Mouse (Mus musculus): ENCODE results near the gene Reep1. TPM values are rescaled to one million over a fixed set of nuclear protein-coding genes. Genes with fewer than 3 reads are reported as not detected.

Gene Reep1
- total RNA-seq, 2 experiments from 2014 or later, result 0.71 to 1.1 TPM

DNA sequence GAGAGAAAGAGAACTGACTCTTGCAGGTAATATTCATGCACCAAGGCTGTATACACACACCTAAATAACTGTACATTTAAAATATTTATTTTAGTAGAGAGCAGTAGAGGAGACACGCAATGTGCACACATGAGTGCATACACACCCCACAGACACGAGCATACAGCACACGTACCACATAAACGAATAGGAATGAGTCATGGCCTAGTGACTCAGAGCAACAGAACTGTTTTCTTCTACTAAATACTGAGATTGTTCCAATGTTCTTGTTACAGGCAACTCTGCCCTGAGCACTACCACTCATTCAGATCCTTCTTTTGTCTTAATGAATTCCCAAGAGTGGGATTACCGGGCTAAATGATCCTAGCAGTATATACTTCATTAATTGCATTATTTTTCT lies 70.7 kb downstream of the Reep1 start:
- ATAC-seq (replicated peaks; ENCODE audit: poor library complexity), result no peak

DNA sequence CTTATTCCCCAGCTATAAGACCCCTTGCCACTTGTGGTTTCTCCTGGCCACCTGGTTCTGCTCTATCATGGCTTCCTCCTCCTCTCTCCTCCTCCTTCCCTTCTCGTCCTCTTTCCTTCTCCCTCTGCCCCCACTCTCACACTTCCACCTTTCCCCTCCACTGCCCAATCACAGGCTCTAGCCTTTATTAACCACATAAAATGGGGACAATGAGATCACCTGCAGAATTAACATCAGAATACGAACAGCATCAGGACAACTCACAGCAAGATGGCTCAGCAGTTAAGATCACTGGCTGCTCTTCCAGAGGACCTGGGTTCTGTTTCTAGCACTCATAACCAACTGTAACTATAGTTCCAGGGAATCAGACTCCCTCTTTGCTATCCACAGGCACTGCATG lies 72.5 kb downstream of the Reep1 start:
- ATAC-seq (replicated peaks; ENCODE audit: poor library complexity), result no peak

DNA sequence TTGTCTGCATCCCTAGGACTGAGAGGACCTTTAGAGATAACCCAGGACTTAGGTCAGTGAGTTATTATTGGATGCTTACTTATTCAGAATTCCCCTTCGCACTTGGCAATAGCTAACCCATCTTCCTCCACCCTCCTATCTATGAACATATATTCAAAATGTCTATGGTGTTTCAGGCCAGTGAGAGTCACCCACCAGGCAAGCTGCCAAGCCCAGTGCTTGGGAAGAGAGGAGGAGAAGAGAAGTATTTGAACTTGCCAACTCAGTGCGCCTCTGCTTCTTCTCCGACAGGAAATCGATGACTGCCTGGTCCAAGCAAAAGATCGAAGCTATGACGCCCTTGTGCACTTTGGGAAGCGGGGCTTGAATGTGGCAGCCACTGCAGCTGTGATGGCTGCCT lies 73.1 kb downstream of the Reep1 start:
- no peak for ATAC-seq (replicated peaks; ENCODE audit: poor library complexity)

GRCm38 (mm10) chr6:71783165-71783564 lies 75.8 kb downstream of the Reep1 start:
- ATAC-seq (replicated peaks; ENCODE audit: poor library complexity), result no peak

GRCm38 (mm10) chr6:71788348-71788747 lies 81.0 kb downstream of the Reep1 start:
- no peak for ATAC-seq (replicated peaks; ENCODE audit: poor library complexity)

DNA sequence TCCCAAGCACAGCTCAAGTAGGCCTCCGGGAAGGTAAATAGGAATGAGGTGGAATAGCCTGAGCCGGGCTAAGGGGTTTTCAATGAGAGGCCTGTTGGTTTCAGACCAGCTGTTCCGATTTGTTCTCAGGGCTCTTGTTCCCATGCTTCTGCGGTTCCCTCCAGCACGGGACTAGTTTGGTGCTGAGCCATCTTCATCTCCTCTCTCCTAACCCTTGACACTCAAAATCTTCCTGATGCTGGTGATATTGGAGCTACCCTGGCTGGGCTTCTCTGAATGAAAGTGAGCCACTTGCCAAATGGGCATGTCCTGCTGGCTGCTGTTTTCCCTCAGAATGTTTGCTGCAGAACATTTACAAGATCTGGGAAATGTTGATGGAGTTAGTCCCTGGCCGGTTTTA lies 84.4 kb downstream of the Reep1 start:
- no peak for ATAC-seq (replicated peaks; ENCODE audit: poor library complexity)

- no peak for ATAC-seq (replicated peaks; ENCODE audit: poor library complexity)
These were observed 92.0 kb downstream of the Reep1 start for GRCm38 (mm10) chr6:71799391-71799790.

- peak; percentile 71 for ATAC-seq (replicated peaks; ENCODE audit: poor library complexity)
These were observed 93.8 kb downstream of the Reep1 start for GRCm38 (mm10) chr6:71801011-71801713.

GRCm38 (mm10) chr6:71801714-71802094 lies 94.3 kb downstream of the Reep1 start:
- no peak for ATAC-seq (replicated peaks; ENCODE audit: poor library complexity)

DNA sequence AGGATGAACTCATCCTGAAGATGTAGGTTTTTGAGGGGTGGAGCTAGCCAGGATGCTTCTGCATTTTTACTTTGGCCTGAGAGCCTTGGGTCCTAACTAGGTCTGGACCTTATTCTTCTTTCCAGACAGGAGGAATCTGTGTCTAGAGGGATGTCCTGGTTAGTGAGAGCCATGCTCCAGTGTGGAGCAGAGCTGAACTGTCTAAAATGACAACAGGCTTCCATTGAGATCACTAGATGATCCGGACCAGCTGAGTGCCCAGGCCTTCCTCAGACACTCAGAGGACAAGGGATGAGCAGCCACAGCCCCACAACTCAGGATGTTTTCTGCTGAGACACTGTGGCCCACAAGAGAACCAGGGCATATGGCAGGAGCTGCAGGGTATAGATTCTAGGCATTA lies 96.2 kb downstream of the Reep1 start:
- ATAC-seq (replicated peaks; ENCODE audit: poor library complexity), result no peak

GRCm38 (mm10) chr6:71804061-71804829 lies 96.9 kb downstream of the Reep1 start:
- ATAC-seq (replicated peaks; ENCODE audit: poor library complexity), result peak; percentile 95

- ATAC-seq (replicated peaks; ENCODE audit: poor library complexity), result no peak
These were observed 99.4 kb downstream of the Reep1 start for GRCm38 (mm10) chr6:71806713-71807112.

- no peak for ATAC-seq (replicated peaks; ENCODE audit: poor library complexity)
These were observed 102.5 kb downstream of the Reep1 start for GRCm38 (mm10) chr6:71809890-71810289.

DNA sequence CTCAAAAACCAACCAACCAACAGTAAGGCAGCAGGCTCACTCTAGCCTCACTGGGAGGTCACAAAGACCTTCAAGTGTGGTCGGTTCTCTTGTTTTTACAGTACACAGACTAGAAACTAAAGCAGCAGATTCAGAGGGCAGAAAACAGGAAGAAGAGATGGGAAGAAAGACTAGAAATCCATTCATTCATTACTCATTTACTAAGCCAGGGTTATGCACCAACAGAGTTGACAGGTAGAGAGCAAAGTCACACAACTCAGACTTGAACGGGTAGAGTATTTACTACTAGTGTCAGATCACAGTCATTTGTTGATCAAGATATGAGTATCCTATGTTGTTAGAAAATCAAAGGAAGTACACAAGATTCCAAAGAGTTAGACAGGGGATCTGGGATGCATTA lies 105.5 kb downstream of the Reep1 start:
- no peak for ATAC-seq (replicated peaks; ENCODE audit: poor library complexity)

GRCm38 (mm10) chr6:71819764-71820292 lies 112.5 kb downstream of the Reep1 start:
- ATAC-seq (replicated peaks; ENCODE audit: poor library complexity), result no peak

- ATAC-seq (replicated peaks; ENCODE audit: poor library complexity), result peak; percentile 33
These were observed 115.7 kb downstream of the Reep1 start for GRCm38 (mm10) chr6:71823085-71823484.

- ATAC-seq (replicated peaks; ENCODE audit: poor library complexity), result peak; percentile 100
These were observed 116.1 kb downstream of the Reep1 start for GRCm38 (mm10) chr6:71823488-71823887.

GRCm38 (mm10) chr6:71823961-71824360 lies 116.6 kb downstream of the Reep1 start:
- ATAC-seq (replicated peaks; ENCODE audit: poor library complexity), result no peak

DNA sequence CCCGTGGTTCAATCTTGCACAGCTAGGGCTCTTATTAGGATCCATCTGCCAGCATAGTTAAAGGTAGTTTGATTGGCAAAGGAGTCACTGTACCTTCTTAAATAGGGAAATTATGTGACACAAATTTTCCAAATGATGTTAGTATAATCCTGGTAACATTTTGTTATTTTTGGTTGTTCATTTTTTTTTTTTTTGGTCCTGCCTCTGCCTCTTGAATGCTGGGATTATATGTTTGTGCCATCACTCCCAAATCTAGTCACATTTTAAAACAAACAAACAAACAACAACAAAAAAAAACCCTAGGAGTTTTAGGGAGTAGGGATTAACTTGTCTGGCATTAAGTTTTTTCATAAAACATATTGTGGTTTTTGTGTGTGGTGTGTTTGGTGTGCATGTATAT lies 119.5 kb downstream of the Reep1 start, which contains the start of gene Mrpl35:
Gene Mrpl35, minus strand, starts transcription at position 101 of the 400 bp plus-strand sequence.
- no peak for ATAC-seq (replicated peaks; ENCODE audit: poor library complexity)

GRCm38 (mm10) chr6:71829768-71830167 lies 122.4 kb downstream of the Reep1 start:
- ATAC-seq (replicated peaks; ENCODE audit: poor library complexity), result no peak

DNA sequence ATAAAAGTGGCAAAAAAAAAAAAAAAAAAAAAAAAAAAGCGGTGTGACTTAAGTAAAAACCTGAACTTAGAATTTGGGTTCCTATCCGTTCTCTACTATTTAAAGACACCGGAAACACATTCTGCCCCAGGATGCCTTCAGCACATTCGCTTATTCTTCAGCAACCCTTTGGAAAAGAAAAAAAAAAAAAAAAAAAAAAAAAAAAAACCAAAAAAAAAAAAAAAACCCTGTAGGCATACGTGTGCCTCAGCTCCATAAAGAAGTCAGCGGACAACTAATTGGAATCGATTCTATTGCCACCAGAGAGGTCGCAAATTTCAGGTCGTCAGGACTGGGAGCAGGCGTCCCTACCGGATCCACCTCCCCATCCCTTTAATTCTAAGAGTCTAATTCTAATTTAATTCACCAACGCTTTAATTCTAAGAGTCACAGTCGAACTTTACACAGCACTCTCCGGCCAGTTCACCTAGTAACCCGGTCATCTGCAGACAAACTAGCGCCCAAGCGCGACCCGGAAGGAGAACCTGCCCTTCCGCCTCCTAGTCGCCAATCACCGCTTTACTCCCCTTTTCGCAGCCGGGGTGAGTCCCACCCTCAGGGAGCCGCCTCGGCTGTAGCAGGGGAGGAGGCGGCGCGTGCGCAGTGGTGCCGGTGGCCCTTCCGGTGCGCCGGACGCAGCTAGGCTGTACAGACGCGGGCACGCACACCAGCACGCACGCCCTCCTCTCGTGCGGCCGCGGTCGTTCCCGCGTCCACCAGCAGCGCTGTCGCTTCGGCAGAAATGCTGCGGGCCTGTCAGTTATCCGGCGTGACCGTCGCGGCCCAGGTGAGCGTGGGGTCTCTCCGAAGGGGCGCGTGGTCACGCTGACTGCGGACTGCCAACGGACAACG lies 123.6 kb downstream of the Reep1 start, which contains the start of gene Immt:
Gene Immt, plus strand, starts transcription at position 642 of the 891 bp plus-strand sequence.
- peak; percentile 92 for ATAC-seq (replicated peaks; ENCODE audit: poor library complexity)
